In genomic region chr1:191030182-191030581, GRCm38 (mm10) we compare ENCODE assay signal across 38 mouse cellular contexts. TPM values are rescaled to one million over a fixed set of nuclear protein-coding genes. Genes with fewer than 3 reads are reported as not detected.
DNase-seq lines count a peak whose midpoint lies in the region; ATAC-seq and TF ChIP-seq lines count a peak whose summit lies in the region.
"Had no signal": no experiment of that assay in that cellular context is flagged by ENCODE, and none has a peak within 500 bp of the region (broad histone marks: within the 10 kb centered on the region; RNA-seq: fewer than 3 reads in every experiment).

No protein-coding gene starts in this region.

- H3K4me2 ChIP-seq in midbrain, embryonic 14.5 days (ENCODE audit: low read length): no peak overlapping the region
- H3K4me2 ChIP-seq in midbrain, embryonic 15.5 days: no peak overlapping the region
- no peak overlapping the region for H3K4me2 ChIP-seq in intestine, postnatal 0 days (replicated peaks; ENCODE audit: low read depth)
- H3K4me2 ChIP-seq: embryonic facial prominence, embryonic 15.5 days; forebrain, embryonic 12.5 days; heart, embryonic 11.5 days; hindbrain, embryonic 14.5 days; limb, embryonic 12.5 days; liver, embryonic 11.5 days; lung, embryonic 15.5 days; midbrain, embryonic 12.5 days had no signal

- H3K27me3 ChIP-seq in midbrain, embryonic 14.5 days (ENCODE audit: control insufficient read depth, insufficient read depth, low read length): no peaks in the 10 kb centered on the region
- no peaks in the 10 kb centered on the region for H3K27me3 ChIP-seq in midbrain, embryonic 15.5 days (replicated peaks)
- H3K27me3 ChIP-seq in intestine, postnatal 0 days (replicated peaks; ENCODE audit: control insufficient read depth, insufficient read depth, low read length): no peaks in the 10 kb centered on the region
- H3K27me3 ChIP-seq: embryonic facial prominence, embryonic 15.5 days; forebrain, embryonic 12.5 days; limb, embryonic 12.5 days; lung, embryonic 15.5 days; midbrain, embryonic 12.5 days had no signal

- H3K4me3 ChIP-seq in midbrain, embryonic 14.5 days (replicated peaks; ENCODE audit: low read depth, low read length): no peak overlapping the region
- no peak overlapping the region for H3K4me3 ChIP-seq in midbrain, embryonic 15.5 days
- no peak overlapping the region for H3K4me3 ChIP-seq in intestine, postnatal 0 days (ENCODE audit: low read depth, low read length)
- H3K4me3 ChIP-seq: embryonic facial prominence, embryonic 10.5 days; embryonic facial prominence, embryonic 15.5 days; forebrain, embryonic 12.5 days; layer of hippocampus, adult 2 months; left cerebral cortex, adult 2 months; limb, embryonic 12.5 days; lung, embryonic 15.5 days; megakaryocyte, embryonic 14.5 days; midbrain, embryonic 12.5 days had no signal

- H3K27ac ChIP-seq in midbrain, embryonic 14.5 days (replicated peaks; ENCODE audit: low read depth, low read length): no peak overlapping the region
- H3K27ac ChIP-seq in midbrain, embryonic 15.5 days: no peak overlapping the region
- H3K27ac ChIP-seq in intestine, postnatal 0 days (ENCODE audit: low read depth, low read length): peak overlapping the region; percentile 82
- H3K27ac ChIP-seq: embryonic facial prominence, embryonic 10.5 days; embryonic facial prominence, embryonic 15.5 days; forebrain, embryonic 12.5 days; hindbrain, embryonic 14.5 days; layer of hippocampus, adult 2 months; left cerebral cortex, adult 2 months; limb, embryonic 12.5 days; lung, embryonic 15.5 days; midbrain, embryonic 12.5 days had no signal

- H3K9me3 ChIP-seq in midbrain, embryonic 14.5 days (ENCODE audit: control insufficient read depth, low read length): no peaks in the 10 kb centered on the region
- H3K9me3 ChIP-seq in midbrain, embryonic 15.5 days: no peaks in the 10 kb centered on the region
- no peaks in the 10 kb centered on the region for H3K9me3 ChIP-seq in intestine, postnatal 0 days (ENCODE audit: control insufficient read depth)
- H3K9me3 ChIP-seq: embryonic facial prominence, embryonic 10.5 days; embryonic facial prominence, embryonic 15.5 days; forebrain, embryonic 12.5 days; limb, embryonic 12.5 days; lung, embryonic 15.5 days; megakaryocyte, embryonic 14.5 days; midbrain, embryonic 12.5 days had no signal

- ATAC-seq in midbrain, embryonic 14.5 days (ENCODE audit: low FRiP score, low TSS enrichment): no peak
- no peak for ATAC-seq in midbrain, embryonic 15.5 days (replicated peaks)
- no peak for ATAC-seq in intestine, postnatal 0 days

- H3K9ac ChIP-seq in midbrain, embryonic 14.5 days (replicated peaks; ENCODE audit: low read length): no peak overlapping the region
- no peak overlapping the region for H3K9ac ChIP-seq in midbrain, embryonic 15.5 days
- H3K9ac ChIP-seq in intestine, postnatal 0 days (ENCODE audit: low read depth, low read length): no peak overlapping the region
- H3K9ac ChIP-seq: embryonic facial prominence, embryonic 15.5 days; forebrain, embryonic 12.5 days; hindbrain, embryonic 14.5 days; limb, embryonic 12.5 days; lung, embryonic 15.5 days; midbrain, embryonic 12.5 days had no signal

- peaks cover 2% of the 10 kb centered on the region for H3K4me1 ChIP-seq in midbrain, embryonic 14.5 days (ENCODE audit: control insufficient read depth, insufficient read depth, low read length)
- H3K4me1 ChIP-seq in midbrain, embryonic 15.5 days: peaks cover 12% of the 10 kb centered on the region
- H3K4me1 ChIP-seq in intestine, postnatal 0 days (replicated peaks; ENCODE audit: control insufficient read depth, insufficient read depth, low read length): peaks cover 3% of the 10 kb centered on the region

- no peak for TF ChIP-seq CTCF in intestine, postnatal 0 days (IDR thresholded peaks at IDR 0.05; ENCODE audit: low read depth)

- no peaks in the 10 kb centered on the region for H3K36me3 ChIP-seq in midbrain, embryonic 14.5 days (ENCODE audit: control insufficient read depth, insufficient read depth, low read length)
- H3K36me3 ChIP-seq in midbrain, embryonic 15.5 days (replicated peaks): no peaks in the 10 kb centered on the region
- no peaks in the 10 kb centered on the region for H3K36me3 ChIP-seq in intestine, postnatal 0 days (ENCODE audit: control insufficient read depth, insufficient read depth)
- H3K36me3 ChIP-seq: embryonic facial prominence, embryonic 10.5 days; embryonic facial prominence, embryonic 15.5 days; forebrain, embryonic 12.5 days; limb, embryonic 12.5 days; lung, embryonic 15.5 days; midbrain, embryonic 12.5 days had no signal

- peak; percentile 30 for DNase-seq in kidney, adult 11 months
- DNase-seq in kidney, adult 9 months: no peak
- peak; percentile 4 for DNase-seq in midbrain, embryonic 14.5 days
- no peak for DNase-seq in heart, adult 18-20 months
- no peak for DNase-seq in cerebellum, adult 18-20 months
- DNase-seq: adrenal gland, postnatal 25 days; B cell, adult 2 months; cerebellum, adult 2 months; cerebellum, postnatal 25 days; gastrocnemius, postnatal 14 days; heart, postnatal 4 days; lung, postnatal 4 days; thymus, postnatal 4 days had no signal

- 46% methylated on average over 10 of the region's 10 CpGs for WGBS in midbrain, embryonic 14.5 days
- WGBS in midbrain, embryonic 15.5 days: 54% methylated on average over 10 of the region's 10 CpGs
- WGBS in intestine, postnatal 0 days: 55% methylated on average over 10 of the region's 10 CpGs

RNA-seq across cellular contexts. Expression of gene Flvcr1, which starts 4.2 kb away (rescaled TPM):
- polyA plus RNA-seq in midbrain, embryonic 14.5 days (2014; fragmentation: Nextera tagmentation; extraction: Ambion mirVana): 10.0 and 12.1 TPM in 2 replicates
- 8.6 and 8.7 TPM in 2 replicates for polyA plus RNA-seq in midbrain, embryonic 15.5 days (2015; fragmentation: Nextera tagmentation; extraction: Ambion mirVana)
- 57.4 and 65.5 TPM in 2 replicates for polyA plus RNA-seq in intestine, postnatal 0 days (2015; fragmentation: Nextera tagmentation; extraction: Ambion mirVana)
- total RNA-seq in heart, adult 18-20 months (2021): 1 to 10 TPM; 3.4 to 4.1 TPM

RNA-seq across cellular contexts. Expression of gene Spata45, which starts 6.3 kb away (rescaled TPM):
- not detected in 2 replicates for polyA plus RNA-seq in midbrain, embryonic 14.5 days (2014; fragmentation: Nextera tagmentation; extraction: Ambion mirVana)
- polyA plus RNA-seq in midbrain, embryonic 15.5 days (2015; fragmentation: Nextera tagmentation; extraction: Ambion mirVana): not detected in 2 replicates
- polyA plus RNA-seq in intestine, postnatal 0 days (2015; fragmentation: Nextera tagmentation; extraction: Ambion mirVana): 1.1 TPM in 2 replicates
- not detected for total RNA-seq in heart, adult 18-20 months (2021)
- total RNA-seq: adrenal gland, adult 18-20 months; adrenal gland, postnatal 25 days; gastrocnemius, postnatal 14 days; granulocyte monocyte progenitor cell, adult 5-6 weeks; heart, postnatal 4 days; layer of hippocampus, adult 2 months; layer of hippocampus, postnatal 14 days; left cerebral cortex, adult 2 months; left cerebral cortex, postnatal 25 days; monocyte, adult 5-6 weeks had no signal
- polyA plus RNA-seq: brain, embryonic 14.5 days; cerebellum, adult 2 months; embryonic facial prominence, embryonic 10.5 days; embryonic facial prominence, embryonic 15.5 days; forebrain, embryonic 12.5 days; heart, embryonic 16.5 days; hindbrain, embryonic 14.5 days; limb, embryonic 12.5 days; liver, embryonic 11.5 days; liver, embryonic 16.5 days; lung, embryonic 15.5 days; midbrain, embryonic 12.5 days; neural tube, embryonic 14.5 days; stomach, embryonic 14.5 days; thymus, postnatal 0 days had no signal

RNA-seq across cellular contexts. Expression of gene Tatdn3, which starts 32.5 kb away (rescaled TPM):
- polyA plus RNA-seq in midbrain, embryonic 14.5 days (2014; fragmentation: Nextera tagmentation; extraction: Ambion mirVana): 15.9 and 16.0 TPM in 2 replicates
- 11.8 and 17.4 TPM in 2 replicates for polyA plus RNA-seq in midbrain, embryonic 15.5 days (2015; fragmentation: Nextera tagmentation; extraction: Ambion mirVana)
- polyA plus RNA-seq in intestine, postnatal 0 days (2015; fragmentation: Nextera tagmentation; extraction: Ambion mirVana): 17.3 and 18.1 TPM in 2 replicates
- total RNA-seq in heart, adult 18-20 months (2021): 10 to 100 TPM; 11.0 TPM

RNA-seq across cellular contexts. Expression of gene Nsl1, which starts 32.6 kb away (rescaled TPM):
- 2.7 and 4.9 TPM in 2 replicates for polyA plus RNA-seq in midbrain, embryonic 14.5 days (2014; fragmentation: Nextera tagmentation; extraction: Ambion mirVana)
- polyA plus RNA-seq in midbrain, embryonic 15.5 days (2015; fragmentation: Nextera tagmentation; extraction: Ambion mirVana): 4.1 and 5.1 TPM in 2 replicates
- 3.8 TPM in 2 replicates for polyA plus RNA-seq in intestine, postnatal 0 days (2015; fragmentation: Nextera tagmentation; extraction: Ambion mirVana)
- total RNA-seq in heart, adult 18-20 months (2021): under 1 TPM; 0.67 to 0.77 TPM

RNA-seq across cellular contexts. Expression of gene Vash2, which starts 51.1 kb away (rescaled TPM):
- polyA plus RNA-seq in midbrain, embryonic 14.5 days (2014; fragmentation: Nextera tagmentation; extraction: Ambion mirVana): 82.8 and 102 TPM in 2 replicates
- 78.1 and 85.0 TPM in 2 replicates for polyA plus RNA-seq in midbrain, embryonic 15.5 days (2015; fragmentation: Nextera tagmentation; extraction: Ambion mirVana)
- polyA plus RNA-seq in intestine, postnatal 0 days (2015; fragmentation: Nextera tagmentation; extraction: Ambion mirVana): 3.5 and 3.9 TPM in 2 replicates
- total RNA-seq in heart, adult 18-20 months (2021): under 1 TPM; 0.20 to 0.33 TPM
- total RNA-seq: monocyte, adult 5-6 weeks had no signal

Comparison
In these comparisons a context has a peak if more than half of its experiments do, and no peak if none do; other contexts are left out.
1. DNase-seq: peak in kidney, adult 11 months (single experiment) and midbrain, embryonic 14.5 days (single experiment); none in kidney, adult 9 months (single experiment), heart, adult 18-20 months (0 of 2) and cerebellum, adult 18-20 months (0 of 2).